31 mouse cellular contexts compared by ENCODE assay signal in genomic region chr8:9055416-9055819, GRCm38 (mm10).
A peak's percentile ranks its signal among the peaks of the same experiment; 100 is the strongest.
DNase-seq lines count a peak whose midpoint lies in the region; ATAC-seq and TF ChIP-seq lines count a peak whose summit lies in the region.
"Had no signal": no experiment of that assay in that cellular context is flagged by ENCODE, and none has a peak within 500 bp of the region (broad histone marks: within the 10 kb centered on the region; RNA-seq: fewer than 3 reads in every experiment).

No protein-coding gene starts in this region.

- no peak overlapping the region for H3K4me3 ChIP-seq in limb, embryonic 14.5 days (replicated peaks; ENCODE audit: low read length)
- no peak overlapping the region for H3K4me3 ChIP-seq in lung, postnatal 0 days (ENCODE audit: low read depth, low read length)
- H3K4me3 ChIP-seq: erythroblast, embryonic 14.5 days; forebrain, embryonic 12.5 days; heart, embryonic 10.5 days; hindbrain, embryonic 12.5 days; liver, embryonic 12.5 days; megakaryocyte, embryonic 14.5 days; midbrain, embryonic 12.5 days; neural tube, embryonic 13.5 days had no signal

- no peak overlapping the region for H3K9ac ChIP-seq in limb, embryonic 14.5 days (ENCODE audit: low read depth, low read length, severe bottlenecking)
- H3K9ac ChIP-seq in lung, postnatal 0 days (replicated peaks; ENCODE audit: low read depth), result no peak overlapping the region
- H3K9ac ChIP-seq: forebrain, embryonic 12.5 days; forebrain, postnatal 0 days; hindbrain, embryonic 12.5 days; liver, embryonic 12.5 days; liver, postnatal 0 days; midbrain, embryonic 12.5 days; neural tube, embryonic 13.5 days had no signal

- no peaks in the 10 kb centered on the region for H3K9me3 ChIP-seq in limb, embryonic 14.5 days (ENCODE audit: control insufficient read depth, low read length)
- no peaks in the 10 kb centered on the region for H3K9me3 ChIP-seq in lung, postnatal 0 days (ENCODE audit: low read length)
- H3K9me3 ChIP-seq: forebrain, embryonic 12.5 days; heart, embryonic 10.5 days; hindbrain, embryonic 12.5 days; liver, embryonic 12.5 days; midbrain, embryonic 12.5 days; neural tube, embryonic 13.5 days had no signal

- H3K4me1 ChIP-seq in limb, embryonic 14.5 days (ENCODE audit: control insufficient read depth, insufficient read depth, low read length), result peaks cover 4% of the 10 kb centered on the region; the same call in 1 of the 2 replicates
- no peaks in the 10 kb centered on the region; the same call in 1 of the 2 replicates for H3K4me1 ChIP-seq in lung, postnatal 0 days (ENCODE audit: insufficient read depth, low read depth, low read length)
- H3K4me1 ChIP-seq: liver, embryonic 12.5 days; megakaryocyte, embryonic 14.5 days; midbrain, embryonic 12.5 days had no signal

- H3K4me2 ChIP-seq in limb, embryonic 14.5 days (replicated peaks; ENCODE audit: low read depth, low read length, severe bottlenecking), result no peak overlapping the region
- no peak overlapping the region for H3K4me2 ChIP-seq in lung, postnatal 0 days (replicated peaks; ENCODE audit: low read depth, low read length)
- H3K4me2 ChIP-seq: forebrain, embryonic 12.5 days; hindbrain, embryonic 12.5 days; liver, embryonic 12.5 days; midbrain, embryonic 12.5 days; neural tube, embryonic 13.5 days had no signal

- TF ChIP-seq POLR2A in limb, embryonic 14.5 days (IDR thresholded peaks at IDR 0.05; ENCODE audit: borderline replicate concordance, extremely low read depth, insufficient read depth, insufficient read length), result no peak

- peak; percentile 76; the same call in 1 of the 2 replicates for ATAC-seq in limb, embryonic 14.5 days (ENCODE audit: low FRiP score, low read depth)
- peak; percentile 82 for ATAC-seq in lung, postnatal 0 days
- ATAC-seq: activated CD4-positive, CD25-positive, alpha-beta regulatory T cell, adult 4 months; forebrain, postnatal 0 days; hindbrain, postnatal 0 days; intestine, postnatal 0 days; liver, embryonic 12.5 days; liver, postnatal 0 days had no signal

- no peak overlapping the region for H3K27ac ChIP-seq in limb, embryonic 14.5 days (replicated peaks; ENCODE audit: low read depth, low read length)
- no peak overlapping the region for H3K27ac ChIP-seq in lung, postnatal 0 days (ENCODE audit: low read length)
- H3K27ac ChIP-seq: forebrain, embryonic 12.5 days; heart, embryonic 10.5 days; hindbrain, embryonic 12.5 days; hindbrain, postnatal 0 days; liver, embryonic 12.5 days; midbrain, embryonic 12.5 days; neural tube, embryonic 13.5 days; stomach, postnatal 0 days had no signal

- no peak; the same call in 1 of the 2 replicates for TF ChIP-seq EP300 in lung, postnatal 0 days (IDR thresholded peaks at IDR 0.05)

- WGBS in limb, embryonic 14.5 days, result 14% methylated on average over 6 of the region's 6 CpGs
- 42% methylated on average over 6 of the region's 6 CpGs for WGBS in lung, postnatal 0 days

- H3K27me3 ChIP-seq in limb, embryonic 14.5 days (ENCODE audit: control insufficient read depth, insufficient read depth, low read length), result no peaks in the 10 kb centered on the region
- no peaks in the 10 kb centered on the region for H3K27me3 ChIP-seq in lung, postnatal 0 days (replicated peaks; ENCODE audit: insufficient read depth, low read length)
- H3K27me3 ChIP-seq: forebrain, embryonic 12.5 days; hindbrain, embryonic 12.5 days; liver, embryonic 12.5 days; megakaryocyte, embryonic 14.5 days; midbrain, embryonic 12.5 days; neural tube, embryonic 13.5 days had no signal

- no peaks in the 10 kb centered on the region for H3K36me3 ChIP-seq in limb, embryonic 14.5 days (ENCODE audit: control insufficient read depth, insufficient read depth, low read length)
- no peaks in the 10 kb centered on the region for H3K36me3 ChIP-seq in lung, postnatal 0 days (ENCODE audit: insufficient read depth, low read length)
- H3K36me3 ChIP-seq: forebrain, embryonic 12.5 days; heart, embryonic 10.5 days; hindbrain, embryonic 12.5 days; liver, embryonic 12.5 days; midbrain, embryonic 12.5 days; neural tube, embryonic 13.5 days had no signal

- peak; percentile 76 for DNase-seq in forelimb bud, embryonic 11.5 days (ENCODE audit: low read depth, low spot score)
- peak; percentile 71 for DNase-seq in hindlimb bud, embryonic 11.5 days (ENCODE audit: extremely low spot score, low read depth, low spot score)
- peak; percentile 38 for DNase-seq in limb, embryonic 14.5 days (ENCODE audit: low spot score)
- peak; percentile 72 for DNase-seq in lung, postnatal 0 days (ENCODE audit: low spot score)
- DNase-seq in yolk sac, embryonic 10.5 days (ENCODE audit: low spot score), result no peak
- DNase-seq in kidney, adult 8-10 months, result no peak
- no peak for DNase-seq in cerebellum, adult 8-10 months
- DNase-seq: adrenal gland, adult 2 months; adrenal gland, postnatal 36 days; B cell, adult 2 months; cerebellum, adult 2 months; forebrain, postnatal 0 days; gastrocnemius, postnatal 10 days; heart, postnatal 36 days; kidney, postnatal 4 days; liver, postnatal 0 days; right cerebral cortex, postnatal 4 days; thymus, adult 18-20 months; thymus, postnatal 25 days had no signal

- no peak for TF ChIP-seq CTCF in lung, postnatal 0 days (IDR thresholded peaks at IDR 0.05)

Comparison
In these comparisons a context has a peak if more than half of its experiments do, and no peak if none do; other contexts are left out.
1. DNase-seq: peak in forelimb bud, embryonic 11.5 days (single experiment), hindlimb bud, embryonic 11.5 days (single experiment), limb, embryonic 14.5 days (single experiment) and lung, postnatal 0 days (single experiment); none in yolk sac, embryonic 10.5 days (single experiment), kidney, adult 8-10 months (0 of 2) and cerebellum, adult 8-10 months (single experiment).